Mouse (Mus musculus) heart, adult 2 months (tissue): ENCODE results near the gene Calm2. TPM values are rescaled to one million over a fixed set of nuclear protein-coding genes. Genes with fewer than 3 reads are reported as not detected.
A peak's percentile ranks its signal among the peaks of the same experiment; 100 is the strongest.

Source experiments
- DNase-seq, 2 experiments: peaks; one replicate each; pipeline ENCODE4 v3.0.0; 2021
- H3K27ac ChIP-seq: fragments of 200-600 bp; 2 replicates; pipeline ENCODE4 v1.8.1; 2022
- H3K27me3 ChIP-seq: fragments of 200-500 bp; 2 replicates; pipeline ENCODE4 v1.6.1; 2012; ENCODE audit warnings: mild to moderate bottlenecking, low read length, inconsistent platforms, mixed read lengths; ENCODE audit not compliant: control insufficient read depth, insufficient read depth
- H3K36me3 ChIP-seq: fragments of 200-500 bp; 2 replicates; pipeline ENCODE4 v1.6.1; 2012; ENCODE audit warnings: low read length, inconsistent platforms; ENCODE audit not compliant: control insufficient read depth, insufficient read depth
- H3K4me1 ChIP-seq: fragments of 200-500 bp; 2 replicates; pipeline ENCODE4 v1.6.1; 2011; ENCODE audit warnings: low read length; ENCODE audit not compliant: control insufficient read depth, insufficient read depth
- H3K4me3 ChIP-seq: fragments of 200-600 bp; 2 replicates; pipeline ENCODE4 v1.8.1; 2022
- H3K79me2 ChIP-seq: fragments of 200-500 bp; replicated peaks from 2 replicates; pipeline ENCODE4 v1.6.1; 2012; ENCODE audit warnings: mild to moderate bottlenecking, inconsistent platforms, low read length, moderate library complexity, mixed read lengths; ENCODE audit not compliant: control insufficient read depth, insufficient read depth
- H3K9ac ChIP-seq: fragments of 200-500 bp; 2 replicates; pipeline ENCODE4 v1.6.1; 2012; ENCODE audit warnings: low read depth, mild to moderate bottlenecking, control low read depth, inconsistent platforms, low read length, mixed read lengths
- CTCF ChIP-seq: fragments of 200-600 bp; IDR thresholded peaks from 2 replicates; pipeline ENCODE4 v1.8.1; 2022; ENCODE audit warnings: antibody characterized with exemption, mild to moderate bottlenecking, moderate library complexity
- EP300 ChIP-seq: fragments of 200-500 bp; IDR thresholded peaks from 2 replicates; pipeline ENCODE4 v1.6.1; 2011; ENCODE audit warnings: low read depth, low read length, control low read depth; ENCODE audit not compliant: insufficient read depth
- POLR2A ChIP-seq: fragments of 200-500 bp; IDR thresholded peaks from 2 replicates; pipeline ENCODE4 v1.6.1; 2011; ENCODE audit warnings: mild to moderate bottlenecking, low read depth, low read length, control low read depth; ENCODE audit not compliant: insufficient read depth
- WGBS: fragments of 180-500 bp; shearing (Covaris S2); methylation state at CpG from one replicate; pipeline ENCODE4 v1.1.7; 2018; 5-methylcytosine and 5-hydroxymethylcytosine counted together
- intact Hi-C: fragments of 180-260 bp; cut with DNase I; formaldehyde crosslinking; loops from one replicate; pipeline ENCODE4 v1.15.1; 2025
- polyA plus RNA-seq: library from polyadenylated mRNA; depleted of rRNA; stranded (reverse); fragments of >200 nt; gene quantifications from 2 replicates; pipeline ENCODE4 v1.2.3, GENCODE M21; 2012
- total RNA-seq, 2 experiments: library from RNA; stranded (reverse); gene quantifications; 2 replicates each; pipeline ENCODE4 v1.2.3; 2021

Calm2 gene
- total and polyA plus RNA-seq, 3 experiments: 36.7 to 145 (median 132) TPM

GRCm38 (mm10) chr17:87457961-87458360, 11.2 kb upstream of the Calm2 start:
- no peak for DNase-seq
- no peaks in the 10 kb centered on the region for H3K36me3 ChIP-seq
- TF ChIP-seq POLR2A (no peak), CTCF (no peak)
- no peak overlapping the region for H3K27ac ChIP-seq
- no peak overlapping the region for H3K9ac ChIP-seq
- intact Hi-C loops: no loop called here
- H3K27me3 ChIP-seq: no peaks in the 10 kb centered on the region
- H3K4me1 ChIP-seq: peaks cover 8% of the 10 kb centered on the region
- WGBS: 81% methylated on average over 7 of the region's 7 CpGs
- H3K4me3 ChIP-seq: no peak overlapping the region
- no peaks in the 10 kb centered on the region for H3K79me2 ChIP-seq

GRCm38 (mm10) chr17:87454121-87454520, 7.4 kb upstream of the Calm2 start:
- H3K27me3 ChIP-seq: no peaks in the 10 kb centered on the region
- 85% methylated on average over 3 of the region's 3 CpGs for WGBS
- TF ChIP-seq CTCF: no peak
- no peak for TF ChIP-seq POLR2A
- TF ChIP-seq EP300: no peak
- H3K36me3 ChIP-seq: no peaks in the 10 kb centered on the region
- H3K4me1 ChIP-seq: peaks cover 3% of the 10 kb centered on the region
- no peak overlapping the region for H3K4me3 ChIP-seq
- no peak for DNase-seq
- H3K27ac ChIP-seq: no peak overlapping the region
- intact Hi-C loops: no loop called here
- H3K9ac ChIP-seq: no peak overlapping the region
- no peaks in the 10 kb centered on the region for H3K79me2 ChIP-seq

- Histone ChIP-seq H3K27ac (no peak overlapping the region), H3K4me3 (no peak overlapping the region), H3K9ac (no peak overlapping the region), H3K36me3 (no peaks in the 10 kb centered on the region), H3K79me2 (no peaks in the 10 kb centered on the region), H3K4me1 (no peaks in the 10 kb centered on the region), H3K27me3 (no peaks in the 10 kb centered on the region)
- WGBS: 74% methylated on average over 7 of the region's 7 CpGs
- TF ChIP-seq CTCF (no peak), EP300 (no peak)
- intact Hi-C loops: no loop called here
- no peak for DNase-seq
Measured at GRCm38 (mm10) chr17:87453336-87453735, 6.6 kb upstream of the Calm2 start.

- peaks cover 8% of the 10 kb centered on the region for H3K36me3 ChIP-seq
- TF ChIP-seq POLR2A: no peak
- TF ChIP-seq EP300: no peak
- no peak for TF ChIP-seq CTCF
- H3K79me2 ChIP-seq: peaks cover 3% of the 10 kb centered on the region; the same call in 1 of the 2 replicates
- H3K27me3 ChIP-seq: no peaks in the 10 kb centered on the region
- no peak overlapping the region for H3K9ac ChIP-seq
- intact Hi-C loops: loop anchor here (5.0 to 10.0 kb wide), 3 partner anchors 57 to 484 kb away; partner anchors contain the start of gene Rhoq
- H3K27ac ChIP-seq: no peak overlapping the region
- H3K4me3 ChIP-seq: no peak overlapping the region
- peaks cover 5% of the 10 kb centered on the region for H3K4me1 ChIP-seq
- no peak for DNase-seq
- WGBS: 42% methylated on average over 8 of the region's 8 CpGs
Measured at GRCm38 (mm10) chr17:87448881-87449280, 2.1 kb upstream of the Calm2 start.

GRCm38 (mm10) chr17:87448339-87448738, 1.6 kb upstream of the Calm2 start:
- Histone ChIP-seq H3K9ac (no peak overlapping the region), H3K36me3 (peaks cover 12% of the 10 kb centered on the region), H3K79me2 (peaks cover 3% of the 10 kb centered on the region; the same call in 1 of the 2 replicates), H3K27me3 (no peaks in the 10 kb centered on the region), H3K4me3 (no peak overlapping the region), H3K27ac (peak overlapping the region; percentile 38; the same call in 1 of the 2 replicates), H3K4me1 (peaks cover 5% of the 10 kb centered on the region)
- intact Hi-C loops: loop anchor here (5.0 to 10.0 kb wide), 3 partner anchors 56 to 484 kb away; partner anchors contain the start of gene Rhoq
- TF ChIP-seq EP300 (no peak), POLR2A (no peak), CTCF (no peak)
- DNase-seq: no peak
- WGBS: 91% methylated on average over 9 of the region's 9 CpGs

GRCm38 (mm10) chr17:87447612-87448200, 971 bp upstream of the Calm2 start:
- H3K27ac ChIP-seq: peak overlapping the region; percentile 100
- H3K36me3 ChIP-seq: peaks cover 17% of the 10 kb centered on the region
- DNase-seq: no peak
- WGBS: 70% methylated on average over 12 of the region's 12 CpGs
- peak overlapping the region; percentile 62 for H3K9ac ChIP-seq
- peaks cover 3% of the 10 kb centered on the region; the same call in 1 of the 2 replicates for H3K79me2 ChIP-seq
- TF ChIP-seq CTCF (no peak), EP300 (no peak), POLR2A (no peak)
- peaks cover 7% of the 10 kb centered on the region for H3K4me1 ChIP-seq
- H3K27me3 ChIP-seq: no peaks in the 10 kb centered on the region
- intact Hi-C loops: loop anchor here (2.0 to 10.0 kb wide), 4 partner anchors 55 to 483 kb away; partner anchors contain the start of gene Rhoq
- H3K4me3 ChIP-seq: peak overlapping the region; percentile 76
